Mouse (Mus musculus) kidney, adult 11 months (tissue): ENCODE data around the gene Ttc7b.

Source experiments
- DNase-seq: peaks from one replicate; pipeline ENCODE4 v3.0.0; 2022

Gene Ttc7b

GRCm38 (mm10) chr12:100407371-100407770 is 113.3 kb downstream of the Ttc7b start:
- DNase-seq, result no peak

DNA sequence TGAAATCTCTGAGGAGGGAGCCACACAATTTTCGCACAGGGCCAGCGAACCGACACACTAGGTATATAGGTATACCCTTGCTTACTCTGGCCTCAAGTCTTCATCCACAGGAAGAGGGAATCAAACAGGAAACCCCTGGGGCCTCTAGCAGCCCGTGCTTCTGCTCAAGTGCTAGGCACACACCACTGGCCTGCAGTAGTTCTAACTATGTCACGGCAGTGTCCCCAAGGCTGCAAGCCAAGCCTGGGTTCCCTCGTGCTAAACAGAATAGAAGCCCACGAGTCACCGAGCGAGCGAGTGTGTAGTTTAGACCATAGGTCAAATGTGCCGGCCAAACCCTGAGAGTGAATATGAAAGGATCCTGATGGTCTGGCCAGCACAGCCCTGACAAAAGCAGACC is 114.5 kb downstream of the Ttc7b start:
- DNase-seq, result no peak

DNA sequence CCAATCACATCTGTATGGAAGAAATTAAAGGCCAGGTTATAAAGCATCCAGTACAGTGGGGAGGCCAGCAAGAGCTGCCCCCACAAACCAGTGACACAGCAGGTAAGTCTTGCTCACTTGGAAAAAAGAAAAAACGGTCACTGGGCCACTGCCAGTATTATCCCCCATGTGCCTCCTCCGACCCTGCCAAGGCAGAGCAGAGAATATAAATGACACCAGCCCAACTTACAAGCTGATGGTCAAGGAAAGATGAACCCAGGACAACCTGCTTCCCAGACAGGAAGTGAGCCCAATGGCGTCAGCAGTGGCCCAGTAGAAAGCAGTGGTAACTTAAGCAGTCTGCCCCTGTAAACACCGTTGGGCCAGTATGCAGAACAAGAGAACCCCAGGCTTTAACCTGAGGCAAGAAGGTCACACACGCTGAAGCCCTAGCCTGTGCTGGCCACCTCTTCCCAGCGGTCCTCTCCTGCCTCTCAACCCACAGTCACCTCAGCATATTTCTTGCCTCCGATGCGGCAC is 115.1 kb downstream of the Ttc7b start:
- DNase-seq, result no peak

DNA sequence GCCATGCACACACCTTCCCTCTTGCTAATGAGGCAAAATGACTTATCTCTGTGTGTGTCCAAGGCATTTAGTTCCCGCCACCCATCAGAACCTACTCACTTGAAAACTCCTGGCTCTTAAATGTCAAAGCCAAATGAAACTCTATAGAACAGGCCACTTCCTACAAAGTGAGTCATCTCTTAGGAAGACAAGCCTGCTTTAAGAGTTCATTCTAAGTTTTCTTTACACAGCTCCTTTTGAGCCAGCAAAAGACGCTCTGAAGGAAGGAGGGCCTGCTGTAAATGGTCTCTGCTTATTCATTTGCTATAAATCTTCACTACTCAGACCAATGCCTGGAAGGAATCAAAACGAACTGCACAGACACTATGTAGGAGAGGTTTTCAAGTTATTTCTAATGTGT is 116.2 kb downstream of the Ttc7b start:
- no peak for DNase-seq

DNA sequence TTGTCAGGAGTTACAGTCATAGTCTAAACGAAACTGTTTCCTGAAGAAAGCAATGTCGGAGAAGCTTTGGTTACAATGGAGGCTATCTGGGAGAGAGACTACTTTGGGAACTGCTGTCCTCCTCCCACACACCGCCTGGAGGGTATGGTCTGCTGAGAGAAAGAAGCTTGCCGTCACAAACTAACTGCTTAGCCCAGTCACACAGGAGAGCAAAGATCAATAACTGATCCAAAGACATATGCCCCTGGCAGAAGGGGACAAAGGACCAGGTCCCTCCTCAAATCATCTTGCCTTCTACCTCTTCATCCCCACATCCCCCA is 117.7 kb downstream of the Ttc7b start:
- DNase-seq, result no peak

DNA sequence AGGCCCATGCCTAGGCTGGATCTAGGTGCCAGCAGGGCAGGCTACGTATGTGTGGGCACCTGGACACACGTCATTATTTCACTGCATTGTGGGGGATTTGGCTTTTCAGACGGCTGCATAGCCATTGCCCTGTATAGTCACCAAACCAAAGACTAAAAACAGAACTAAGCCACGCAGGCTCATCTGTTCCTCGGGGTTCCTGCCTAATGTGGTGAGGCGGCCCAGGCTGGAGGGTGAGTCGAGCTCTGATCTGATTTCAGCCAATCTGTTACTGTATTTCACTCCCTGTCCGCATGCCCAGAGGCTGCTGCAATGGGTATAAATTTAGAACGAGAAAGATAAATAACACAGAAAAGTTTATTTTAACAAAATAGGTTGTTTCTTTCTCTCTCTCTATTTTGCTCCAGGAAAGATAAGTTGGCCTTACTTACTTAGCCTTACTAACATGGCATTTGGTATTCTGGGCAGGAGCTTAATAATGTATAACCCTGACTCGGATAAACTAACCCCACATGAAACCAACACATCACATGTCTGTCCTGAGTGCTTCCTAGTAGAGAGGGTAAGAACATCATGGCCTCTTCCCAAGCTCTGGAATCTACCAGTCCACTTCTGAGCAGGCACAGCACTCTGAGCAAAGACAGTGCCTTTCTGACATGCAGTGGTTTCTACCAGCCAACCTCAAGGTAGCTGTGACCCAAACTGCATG is 118.2 kb downstream of the Ttc7b start:
- DNase-seq, result no peak

DNA sequence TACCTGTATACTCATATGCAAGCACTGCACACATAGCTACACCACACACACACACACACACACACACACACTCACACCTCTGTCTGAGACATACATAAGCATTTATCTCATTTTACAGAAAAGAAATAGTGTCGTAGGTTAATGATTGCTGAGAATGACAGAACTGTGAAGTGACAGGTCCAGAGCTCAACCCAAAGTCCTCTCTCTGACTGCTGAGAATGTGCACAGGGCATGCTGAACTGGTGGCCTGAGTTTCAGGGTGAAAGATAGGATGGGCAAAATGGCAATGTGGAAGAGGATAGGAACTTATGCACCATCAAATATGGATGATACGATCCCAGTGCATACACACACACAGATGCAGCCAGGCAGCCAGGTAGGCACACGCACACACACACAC is 120.5 kb downstream of the Ttc7b start:
- no peak for DNase-seq

- no peak for DNase-seq
Observed at GRCm38 (mm10) chr12:100399126-100399727, 121.4 kb downstream of the Ttc7b start.

- no peak for DNase-seq
Observed at GRCm38 (mm10) chr12:100398268-100398943, 122.2 kb downstream of the Ttc7b start.

- DNase-seq, result no peak
Observed at GRCm38 (mm10) chr12:100397432-100398146, 123.0 kb downstream of the Ttc7b start.

DNA sequence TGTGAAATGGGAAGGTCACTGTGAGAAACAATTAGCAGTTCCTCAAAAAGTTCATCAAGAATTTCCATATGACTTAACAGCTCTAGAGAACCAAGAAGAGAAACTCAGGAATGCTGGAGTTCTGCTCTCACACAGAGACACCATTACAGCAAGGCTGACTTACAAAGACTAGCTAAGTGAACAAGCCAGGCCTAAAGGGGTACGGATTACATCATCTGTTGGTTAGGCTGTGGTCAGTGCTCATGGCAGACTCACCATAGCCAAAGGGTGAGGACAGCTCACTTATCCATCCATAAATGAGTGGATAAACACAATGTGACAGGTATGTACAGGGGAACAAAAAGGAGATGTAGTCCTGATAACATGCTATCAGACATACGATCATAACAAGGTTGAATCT is 123.8 kb downstream of the Ttc7b start:
- no peak for DNase-seq

- no peak for DNase-seq
Observed at GRCm38 (mm10) chr12:100393532-100393931, 127.1 kb downstream of the Ttc7b start.

GRCm38 (mm10) chr12:100393109-100393508 is 127.5 kb downstream of the Ttc7b start:
- DNase-seq, result no peak

GRCm38 (mm10) chr12:100392466-100392865 is 128.2 kb downstream of the Ttc7b start:
- no peak for DNase-seq

GRCm38 (mm10) chr12:100391890-100392289 is 128.7 kb downstream of the Ttc7b start:
- DNase-seq, result no peak

- no peak for DNase-seq
Observed at GRCm38 (mm10) chr12:100389878-100390710, 130.5 kb downstream of the Ttc7b start.

DNA sequence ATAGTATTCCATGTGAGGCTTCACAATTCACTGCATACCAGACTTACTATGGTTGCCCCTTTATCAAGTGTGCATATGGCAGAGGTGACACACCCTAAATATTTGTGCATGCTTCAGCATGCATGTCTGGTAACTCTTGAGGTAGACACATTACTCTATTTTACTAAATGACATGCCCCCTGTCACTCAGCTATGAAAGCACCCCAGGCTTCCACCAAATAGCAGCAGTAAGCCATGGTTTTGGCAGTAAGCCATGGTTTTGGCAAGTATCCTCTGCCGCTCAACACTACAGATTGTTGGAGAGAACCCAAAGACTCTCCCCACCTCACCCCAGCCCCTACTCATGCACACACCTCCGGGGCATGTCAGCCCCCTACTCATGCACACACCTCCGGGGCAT is 134.4 kb downstream of the Ttc7b start:
- DNase-seq, result no peak

- DNase-seq, result no peak
Observed at GRCm38 (mm10) chr12:100382526-100382925, 138.1 kb downstream of the Ttc7b start.

DNA sequence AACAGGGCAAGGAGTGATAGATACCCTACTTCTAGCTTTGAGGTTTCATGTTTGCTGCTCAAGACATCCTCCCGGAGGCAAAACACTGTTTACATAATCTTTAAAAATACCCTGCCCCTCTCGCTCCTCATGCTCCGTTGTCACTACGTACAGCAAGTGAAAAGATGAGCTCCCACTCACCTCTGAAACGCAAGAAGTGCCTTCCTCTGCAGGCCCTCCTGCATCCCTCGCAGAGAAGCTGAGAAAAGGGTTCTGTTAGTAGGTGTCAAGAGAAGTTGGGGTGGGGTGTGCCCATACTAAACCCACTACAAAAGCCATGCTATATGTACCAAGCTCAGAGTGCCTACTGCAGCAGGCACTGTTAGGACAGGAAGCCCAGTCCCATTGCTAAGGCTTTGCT is 138.7 kb downstream of the Ttc7b start:
- DNase-seq, result no peak

DNA sequence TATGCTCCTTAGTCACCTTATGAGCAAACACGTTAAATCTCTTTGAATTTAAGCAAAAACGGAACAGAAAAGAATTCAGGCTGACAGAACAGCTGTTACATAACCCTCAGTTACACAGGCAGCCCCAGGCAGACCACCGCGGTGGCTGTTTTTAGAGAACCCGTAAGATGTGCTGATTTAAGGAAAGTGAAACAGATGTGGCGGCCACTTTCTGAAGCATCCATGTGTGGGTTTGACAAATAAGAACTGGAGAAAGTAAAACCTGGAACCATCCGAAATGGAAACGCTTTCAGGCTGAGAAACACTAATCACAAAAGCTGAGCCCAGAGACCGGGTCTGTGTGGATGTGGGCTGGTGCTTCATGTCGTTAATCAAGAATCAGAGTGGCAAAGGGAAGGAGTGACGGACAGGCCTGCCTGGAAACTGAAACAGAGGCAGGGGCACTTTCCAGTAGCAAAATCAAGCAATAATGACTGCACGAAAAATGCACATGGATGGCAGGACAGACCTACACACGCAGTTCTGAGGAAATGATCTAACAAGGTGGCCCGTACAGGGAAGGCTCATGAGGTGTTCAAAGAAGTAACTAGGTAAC is 139.8 kb downstream of the Ttc7b start:
- DNase-seq, result no peak

DNA sequence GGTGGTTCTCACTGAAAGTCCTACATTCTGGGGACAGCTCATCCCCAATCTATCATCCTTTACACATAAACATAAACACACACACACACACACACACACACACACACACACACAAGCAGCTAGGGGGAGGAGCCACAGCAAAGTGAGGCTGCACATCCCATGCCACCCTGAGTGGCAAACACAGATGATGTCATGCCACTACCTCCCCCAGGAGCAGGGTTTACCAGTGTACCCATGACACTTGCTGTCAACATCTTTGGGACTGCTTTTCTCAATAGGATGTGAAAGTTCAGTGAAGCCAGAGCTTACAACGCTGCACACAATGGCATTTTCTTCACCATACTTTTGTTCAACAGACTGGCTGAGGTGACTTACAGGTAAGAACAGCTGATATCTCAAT is 140.8 kb downstream of the Ttc7b start:
- no peak for DNase-seq

DNA sequence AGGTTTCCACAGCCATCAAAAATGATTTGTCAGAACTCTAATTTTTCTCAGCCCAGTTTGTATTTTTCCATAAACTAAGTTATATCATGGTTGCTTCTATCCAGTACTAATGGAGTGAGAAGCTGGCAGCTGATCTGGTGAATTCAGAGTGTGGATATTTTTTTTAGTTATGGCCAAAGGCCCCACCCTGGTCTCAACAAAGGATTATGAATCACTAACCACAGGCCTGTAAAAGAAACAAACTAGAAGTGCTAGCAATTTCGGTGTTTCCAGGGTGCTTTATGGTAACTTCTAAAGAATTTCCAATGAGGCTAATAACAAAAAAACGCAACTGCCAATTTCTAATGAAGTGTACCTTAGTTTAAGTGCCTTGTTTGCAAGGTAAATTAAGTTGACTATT is 142.4 kb downstream of the Ttc7b start:
- DNase-seq, result no peak
